In genomic region chr14:20785231-20785630, GRCm38 (mm10) we compare ENCODE assay signal across 9 mouse cellular contexts. TPM values are rescaled to one million over a fixed set of nuclear protein-coding genes. Genes with fewer than 3 reads are reported as not detected.
A peak's percentile ranks its signal among the peaks of the same experiment; 100 is the strongest.
DNase-seq lines count a peak whose midpoint lies in the region; ATAC-seq and TF ChIP-seq lines count a peak whose summit lies in the region.
"Had no signal": no experiment of that assay in that cellular context is flagged by ENCODE, and none has a peak within 500 bp of the region (broad histone marks: within the 10 kb centered on the region; RNA-seq: fewer than 3 reads in every experiment).

No protein-coding gene starts in this region.

- H3K9me3 ChIP-seq in kidney, embryonic 14.5 days (ENCODE audit: control insufficient read depth, low read length): no peaks in the 10 kb centered on the region
- H3K9me3 ChIP-seq in liver, postnatal 0 days (ENCODE audit: low read length): no peaks in the 10 kb centered on the region
- H3K9me3 ChIP-seq in stomach, postnatal 0 days (ENCODE audit: control insufficient read depth, low read length): no peaks in the 10 kb centered on the region
- H3K9me3 ChIP-seq: neural tube, embryonic 15.5 days had no signal

- H3K9ac ChIP-seq in kidney, embryonic 14.5 days (ENCODE audit: low read depth, low read length): no peak overlapping the region; the same call in 1 of the 2 replicates
- no peak overlapping the region for H3K9ac ChIP-seq in liver, postnatal 0 days (replicated peaks)
- no peak overlapping the region; the same call in 1 of the 2 replicates for H3K9ac ChIP-seq in stomach, postnatal 0 days (ENCODE audit: low read length)
- H3K9ac ChIP-seq: neural tube, embryonic 15.5 days had no signal

- intact Hi-C loops in gastrocnemius, postnatal 14 days (cut with DNase I; ENCODE audit: low total_unique reads): no loop called here

- DNase-seq in kidney, adult 9 months: no peak
- peak; percentile 70 for DNase-seq in liver, postnatal 0 days
- DNase-seq in stomach, postnatal 0 days (ENCODE audit: low spot score): peak; percentile 66
- DNase-seq in gastrocnemius, postnatal 14 days: no peak
- no peak for DNase-seq in embryo, embryonic 9.5 days (ENCODE audit: extremely low spot score)

- TF ChIP-seq CTCF in bone marrow macrophage, adult 2 months (IDR thresholded peaks at IDR 0.05; ENCODE audit: low read depth, low read length): no peak
- TF ChIP-seq CTCF in liver, postnatal 0 days (IDR thresholded peaks at IDR 0.05; ENCODE audit: low read depth): no peak
- TF ChIP-seq CTCF in stomach, postnatal 0 days (IDR thresholded peaks at IDR 0.05; ENCODE audit: low read depth): no peak

- no peak for TF ChIP-seq POLR2A in bone marrow macrophage, adult 2 months (IDR thresholded peaks at IDR 0.05; ENCODE audit: borderline replicate concordance, low read depth, low read length)

- no peak overlapping the region for H3K4me3 ChIP-seq in kidney, embryonic 14.5 days (ENCODE audit: low read length)
- no peak overlapping the region for H3K4me3 ChIP-seq in bone marrow macrophage, adult 2 months (ENCODE audit: insufficient read depth, low read length)
- no peak overlapping the region for H3K4me3 ChIP-seq in liver, postnatal 0 days (ENCODE audit: low read depth, low read length)
- no peak overlapping the region for H3K4me3 ChIP-seq in stomach, postnatal 0 days (ENCODE audit: low read depth, low read length)
- H3K4me3 ChIP-seq: neural tube, embryonic 15.5 days had no signal

- no peak for TF ChIP-seq EP300 in liver, postnatal 0 days (IDR thresholded peaks at IDR 0.05; ENCODE audit: low read depth)
- no peak for TF ChIP-seq EP300 in stomach, postnatal 0 days (optimal IDR thresholded peaks at IDR 0.05)

- H3K27ac ChIP-seq in kidney, embryonic 14.5 days (ENCODE audit: low read depth, low read length): no peak overlapping the region; the same call in 1 of the 2 replicates
- peak overlapping the region; percentile 71 for H3K27ac ChIP-seq in bone marrow macrophage, adult 2 months (ENCODE audit: insufficient read depth, low read depth, low read length)
- H3K27ac ChIP-seq in liver, postnatal 0 days (ENCODE audit: low read depth): peak overlapping the region; percentile 85
- H3K27ac ChIP-seq in stomach, postnatal 0 days (replicated peaks): 0 out of 2 replicates have a peak overlapping the region, but pooled peaks have one; percentile 6
- H3K27ac ChIP-seq: neural tube, embryonic 15.5 days had no signal

- H3K36me3 ChIP-seq in kidney, embryonic 14.5 days (ENCODE audit: control insufficient read depth, insufficient read depth, low read length): peaks cover 62% of the 10 kb centered on the region
- H3K36me3 ChIP-seq in liver, postnatal 0 days (replicated peaks; ENCODE audit: insufficient read depth, low read length): peaks cover 12% of the 10 kb centered on the region
- H3K36me3 ChIP-seq in stomach, postnatal 0 days (ENCODE audit: control insufficient read depth, insufficient read depth, low read length): peaks cover 15% of the 10 kb centered on the region

- peak; percentile 54; the same call in 1 of the 2 replicates for ATAC-seq in kidney, embryonic 14.5 days (ENCODE audit: low FRiP score, low TSS enrichment)
- peak; percentile 78 for ATAC-seq in liver, postnatal 0 days
- ATAC-seq in stomach, postnatal 0 days (ENCODE audit: low FRiP score, low TSS enrichment): peak; percentile 69
- no peak for ATAC-seq in erythroblast, adult 5-6 weeks (replicated peaks; ENCODE audit: low FRiP score, poor library complexity, severe bottlenecking)

- no peak overlapping the region for H3K4me2 ChIP-seq in kidney, embryonic 14.5 days (replicated peaks; ENCODE audit: low read depth, low read length)
- H3K4me2 ChIP-seq in liver, postnatal 0 days (ENCODE audit: low read depth, low read length): no peak overlapping the region
- H3K4me2 ChIP-seq in stomach, postnatal 0 days (replicated peaks; ENCODE audit: low read depth): no peak overlapping the region
- H3K4me2 ChIP-seq: neural tube, embryonic 15.5 days had no signal

- peaks cover 20% of the 10 kb centered on the region for H3K4me1 ChIP-seq in kidney, embryonic 14.5 days (ENCODE audit: control insufficient read depth, insufficient read depth, low read length)
- peaks cover 46% of the 10 kb centered on the region for H3K4me1 ChIP-seq in bone marrow macrophage, adult 2 months (ENCODE audit: control insufficient read depth, insufficient read depth, low read length)
- peaks cover 9% of the 10 kb centered on the region for H3K4me1 ChIP-seq in liver, postnatal 0 days (ENCODE audit: insufficient read depth)
- H3K4me1 ChIP-seq in stomach, postnatal 0 days (replicated peaks; ENCODE audit: control insufficient read depth, insufficient read depth): peaks cover 9% of the 10 kb centered on the region; the same call in 1 of the 2 replicates

- no peaks in the 10 kb centered on the region for H3K27me3 ChIP-seq in kidney, embryonic 14.5 days (ENCODE audit: control insufficient read depth, insufficient read depth, low read length)
- H3K27me3 ChIP-seq in liver, postnatal 0 days (ENCODE audit: insufficient read depth, low read length): no peaks in the 10 kb centered on the region
- no peaks in the 10 kb centered on the region for H3K27me3 ChIP-seq in stomach, postnatal 0 days (ENCODE audit: control insufficient read depth, insufficient read depth, low read length)
- H3K27me3 ChIP-seq: neural tube, embryonic 15.5 days had no signal

- WGBS in kidney, embryonic 14.5 days: 75% methylated on average over 1 of the region's 1 CpGs
- 40% methylated on average over 1 of the region's 1 CpGs for WGBS in liver, postnatal 0 days (ENCODE audit: insufficient replicate concordance)
- whole genome bisulfite sequencing in stomach, postnatal 0 days: 64% methylated on average over 1 of the region's 1 CpGs

RNA-seq across cellular contexts. Expression of gene Camk2g, which starts 8.7 kb away (rescaled TPM):
- 33.6 and 50.2 TPM in 2 replicates for polyA plus RNA-seq in kidney, embryonic 14.5 days (2014; fragmentation: Nextera tagmentation; extraction: Ambion mirVana)
- 18.2 and 24.6 TPM in 2 replicates for polyA plus RNA-seq in bone marrow macrophage, adult 2 months (2012; ENCODE audit: insufficient read depth, insufficient read length, missing spikeins)
- polyA plus RNA-seq in liver, postnatal 0 days (2015; fragmentation: Nextera tagmentation; extraction: Ambion mirVana): 6.6 and 7.2 TPM in 2 replicates
- polyA plus RNA-seq in stomach, postnatal 0 days (2015; fragmentation: Nextera tagmentation; extraction: Ambion mirVana): 35.0 and 38.6 TPM in 2 replicates
- total RNA-seq in gastrocnemius, postnatal 14 days (2021): 100 to 1,000 TPM; 114 to 117 TPM
- 4.0 and 9.8 TPM in 2 replicates for total RNA-seq in erythroblast, adult 5-6 weeks (2015; ENCODE audit: low replicate concordance)
- 12.7 and 14.6 TPM in 2 replicates for total RNA-seq in erythroblast, adult 5-6 weeks (2017; ENCODE audit: low replicate concordance)

RNA-seq across cellular contexts. Expression of gene Ndst2, which starts 50.9 kb away (rescaled TPM):
- 21.3 and 32.1 TPM in 2 replicates for polyA plus RNA-seq in kidney, embryonic 14.5 days (2014; fragmentation: Nextera tagmentation; extraction: Ambion mirVana)
- 60.1 and 63.9 TPM in 2 replicates for polyA plus RNA-seq in bone marrow macrophage, adult 2 months (2012; ENCODE audit: insufficient read depth, insufficient read length, missing spikeins)
- polyA plus RNA-seq in liver, postnatal 0 days (2015; fragmentation: Nextera tagmentation; extraction: Ambion mirVana): 11.7 and 12.6 TPM in 2 replicates
- polyA plus RNA-seq in stomach, postnatal 0 days (2015; fragmentation: Nextera tagmentation; extraction: Ambion mirVana): 9.6 and 12.0 TPM in 2 replicates
- total RNA-seq in gastrocnemius, postnatal 14 days (2021): 1 to 10 TPM; 7.8 to 8.7 TPM
- total RNA-seq in erythroblast, adult 5-6 weeks (2015; ENCODE audit: low replicate concordance): 69.8 and 80.1 TPM in 2 replicates
- total RNA-seq in erythroblast, adult 5-6 weeks (2017; ENCODE audit: low replicate concordance): 25.0 and 32.7 TPM in 2 replicates

RNA-seq across cellular contexts. Expression of gene Plau, which starts 51.2 kb away (rescaled TPM):
- polyA plus RNA-seq in kidney, embryonic 14.5 days (2014; fragmentation: Nextera tagmentation; extraction: Ambion mirVana): 3.7 and 4.2 TPM in 2 replicates
- 16.7 and 18.6 TPM in 2 replicates for polyA plus RNA-seq in bone marrow macrophage, adult 2 months (2012; ENCODE audit: insufficient read depth, insufficient read length, missing spikeins)
- 0.83 and 0.84 TPM in 2 replicates for polyA plus RNA-seq in liver, postnatal 0 days (2015; fragmentation: Nextera tagmentation; extraction: Ambion mirVana)
- polyA plus RNA-seq in stomach, postnatal 0 days (2015; fragmentation: Nextera tagmentation; extraction: Ambion mirVana): 2.1 and 3.1 TPM in 2 replicates
- 10 to 100 TPM; 29.4 to 31.5 TPM for total RNA-seq in gastrocnemius, postnatal 14 days (2021)
- total RNA-seq in erythroblast, adult 5-6 weeks (2015; ENCODE audit: low replicate concordance): 0.38 and 0.84 TPM in 2 replicates
- total RNA-seq in erythroblast, adult 5-6 weeks (2017; ENCODE audit: low replicate concordance): 2.8 and 9.6 TPM in 2 replicates

Comparison
In these comparisons a context has a peak if more than half of its experiments do, and no peak if none do; other contexts are left out.
1. DNase-seq: peak in liver, postnatal 0 days (single experiment) and stomach, postnatal 0 days (single experiment); none in kidney, adult 9 months (single experiment), gastrocnemius, postnatal 14 days (single experiment) and embryo, embryonic 9.5 days (single experiment).